Mouse (Mus musculus) lung, embryonic 14.5 days (tissue): Measurements from ENCODE around the gene Akap2. TPM values are rescaled to one million over a fixed set of nuclear protein-coding genes. Genes with fewer than 3 reads are reported as not detected.

Source experiments
- ATAC-seq: fragments of 200-750 bp; cut with Nextera tagmentation; 2 replicates; pipeline ENCODE4 v1.8.0; 2017; ENCODE audit warnings: mild to moderate bottlenecking, moderate TSS enrichment, moderate library complexity; ENCODE audit not compliant: insufficient read depth
- DNase-seq: peaks from one replicate; pipeline ENCODE4 v3.0.0-alpha.2; 2015
- H3K27ac ChIP-seq: fragments of 300-500 bp; sonication (generic); 2 replicates; pipeline ENCODE4 v1.5.1; 2014; ENCODE audit warnings: low read depth, mild to moderate bottlenecking, moderate library complexity
- H3K27me3 ChIP-seq: fragments of 300-500 bp; sonication (generic); 2 replicates; pipeline ENCODE4 v1.6.1; 2014; ENCODE audit warnings: low read length, control low read depth; ENCODE audit not compliant: insufficient read depth
- H3K36me3 ChIP-seq: fragments of 300-500 bp; sonication (generic); 2 replicates; pipeline ENCODE4 v1.6.1; 2014; ENCODE audit warnings: control low read depth; ENCODE audit not compliant: insufficient read depth
- H3K4me1 ChIP-seq: fragments of 300-500 bp; sonication (generic); 2 replicates; pipeline ENCODE4 v1.6.1; 2014; ENCODE audit warnings: antibody characterized with exemption, control low read depth; ENCODE audit not compliant: insufficient read depth
- H3K4me2 ChIP-seq: fragments of 300-500 bp; sonication (generic); 2 replicates; pipeline ENCODE4 v1.6.1; 2014; ENCODE audit warnings: mild to moderate bottlenecking
- H3K4me3 ChIP-seq: fragments of 300-500 bp; sonication (generic); 2 replicates; pipeline ENCODE4 v1.5.1; 2014; ENCODE audit warnings: low read depth, low read length
- H3K9ac ChIP-seq: fragments of 300-500 bp; sonication (generic); 2 replicates; pipeline ENCODE4 v1.6.1; 2014
- H3K9me3 ChIP-seq: fragments of 300-500 bp; sonication (generic); 2 replicates; pipeline ENCODE4 v1.6.1; 2016; ENCODE audit warnings: low read depth, low read length, control low read depth
- CTCF ChIP-seq: IDR thresholded peaks from 2 replicates; pipeline ENCODE4 v1.5.1; 2016; ENCODE audit warnings: antibody characterized with exemption, low read depth
- WGBS: fragments of 180-500 bp; shearing (Covaris S2); extraction: QIAGEN DNeasy Blood & Tissue Kit; methylation state at CpG from one replicate; pipeline ENCODE4 v1.1.7; 2014; 5-methylcytosine and 5-hydroxymethylcytosine counted together
- polyA plus RNA-seq: library from polyadenylated mRNA; unstranded; fragments of >200 nt; fragmentation: Nextera tagmentation; extraction: Ambion mirVana; gene quantifications from 2 replicates; pipeline ENCODE4 v1.2.1, GENCODE M21; 2014

Gene Akap2
- polyA plus RNA-seq, 1 experiment from 2014 or later = 51.9 TPM

DNA sequence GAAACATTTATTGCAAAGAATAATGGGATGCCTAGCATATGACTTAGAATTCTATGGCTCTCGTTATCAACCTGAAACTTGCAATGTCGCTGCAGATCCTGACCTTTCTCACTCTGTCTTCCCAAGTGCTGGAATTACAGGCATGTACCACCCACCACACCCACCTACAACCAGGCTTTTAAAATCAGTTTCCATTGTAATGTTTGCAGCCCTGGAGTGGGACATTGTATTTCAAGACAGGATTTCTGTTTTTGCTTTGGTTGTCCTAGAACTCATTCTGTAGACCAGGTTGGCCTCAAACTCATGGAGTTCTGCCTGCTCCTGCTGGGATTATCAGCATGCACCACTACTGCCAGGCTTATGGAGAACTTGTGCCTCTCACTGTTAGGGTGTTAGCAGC is 225.4 kb downstream of the Akap2 start:
- peaks cover 45% of the 10 kb centered on the region for H3K36me3 ChIP-seq
- H3K9me3 ChIP-seq = no peaks in the 10 kb centered on the region
- ATAC-seq (no peak), DNase-seq (no peak)
- no peaks in the 10 kb centered on the region for H3K27me3 ChIP-seq
- no peak overlapping the region for H3K4me3 ChIP-seq
- 86% methylated on average over 2 of the region's 2 CpGs for WGBS
- H3K4me1 ChIP-seq = no peaks in the 10 kb centered on the region
- no peak overlapping the region for H3K4me2 ChIP-seq
- no peak for TF ChIP-seq CTCF
- H3K9ac ChIP-seq = no peak overlapping the region
- no peak overlapping the region for H3K27ac ChIP-seq

Other genes with a start within 250 kb of the Akap2 start
- gene Pakap, start 149.5 kb upstream of the Akap2 start, polyA plus RNA-seq = 56.2 and 57.2 TPM in 2 replicates
- 2.2 and 2.3 TPM in 2 replicates for gene D630039A03Rik, start 198.6 kb downstream of the Akap2 start, polyA plus RNA-seq
- gene Txn1, start 238.8 kb downstream of the Akap2 start, polyA plus RNA-seq = 472 and 487 TPM in 2 replicates